Mouse (Mus musculus): ENCODE results near the gene Npcd. TPM values are rescaled to one million over a fixed set of nuclear protein-coding genes. Genes with fewer than 3 reads are reported as not detected.

Npcd gene
- total RNA-seq, 2 experiments from 2014 or later = 12.5 to 13.3 TPM

- no peak for DNase-seq (ENCODE audit: low spot score in 2 of 2)
Observed at GRCm38 (mm10) chr15:79768302-79768701, 65.7 kb downstream of the Npcd start.

- no peak for DNase-seq (ENCODE audit: low spot score in 2 of 2)
Observed at GRCm38 (mm10) chr15:79767327-79767961, 66.6 kb downstream of the Npcd start.

GRCm38 (mm10) chr15:79766586-79767071 lies 67.4 kb downstream of the Npcd start:
- no peak for DNase-seq (ENCODE audit: low spot score in 2 of 2)

- DNase-seq (ENCODE audit: low spot score in 2 of 2) = no peak
Observed at GRCm38 (mm10) chr15:79766168-79766567, 67.9 kb downstream of the Npcd start.

- no peak for DNase-seq (ENCODE audit: low spot score in 2 of 2)
Observed at GRCm38 (mm10) chr15:79765361-79765760, 68.7 kb downstream of the Npcd start.

- no peak for DNase-seq (ENCODE audit: low spot score in 2 of 2)
Observed at GRCm38 (mm10) chr15:79764539-79765267, 69.3 kb downstream of the Npcd start.

GRCm38 (mm10) chr15:79763601-79764246 lies 70.3 kb downstream of the Npcd start:
- no peak for DNase-seq (ENCODE audit: low spot score in 2 of 2)

GRCm38 (mm10) chr15:79763001-79763400 lies 71.0 kb downstream of the Npcd start:
- no peak for DNase-seq (ENCODE audit: low spot score in 2 of 2)

- no peak for DNase-seq (ENCODE audit: low spot score in 2 of 2)
Observed at GRCm38 (mm10) chr15:79760956-79761355, 73.1 kb downstream of the Npcd start.

GRCm38 (mm10) chr15:79757118-79757517 lies 76.9 kb downstream of the Npcd start:
- no peak for DNase-seq (ENCODE audit: low spot score in 2 of 2)

- no peak for DNase-seq (ENCODE audit: low spot score in 2 of 2)
Observed at GRCm38 (mm10) chr15:79755977-79756625, 77.9 kb downstream of the Npcd start.

- DNase-seq (ENCODE audit: low spot score in 2 of 2) = no peak
Observed at GRCm38 (mm10) chr15:79755176-79755575, 78.9 kb downstream of the Npcd start.

GRCm38 (mm10) chr15:79753873-79754272 lies 80.2 kb downstream of the Npcd start:
- no peak for DNase-seq (ENCODE audit: low spot score in 2 of 2)

GRCm38 (mm10) chr15:79753420-79753752 lies 80.7 kb downstream of the Npcd start:
- DNase-seq (ENCODE audit: low spot score in 2 of 2) = no peak

- peak; percentile 85 to 88 for DNase-seq (ENCODE audit: low spot score in 2 of 2)
Observed at GRCm38 (mm10) chr15:79752742-79753419, 81.2 kb downstream of the Npcd start.

- no peak for DNase-seq (ENCODE audit: low spot score in 2 of 2)
Observed at GRCm38 (mm10) chr15:79751772-79752171, 82.3 kb downstream of the Npcd start.

GRCm38 (mm10) chr15:79750266-79750665 lies 83.8 kb downstream of the Npcd start:
- DNase-seq (ENCODE audit: low spot score in 2 of 2) = no peak

- no peak for DNase-seq (ENCODE audit: low spot score in 2 of 2)
Observed at GRCm38 (mm10) chr15:79749162-79749561, 84.9 kb downstream of the Npcd start.

GRCm38 (mm10) chr15:79747998-79748397 lies 86.0 kb downstream of the Npcd start:
- DNase-seq (ENCODE audit: low spot score in 2 of 2) = no peak

GRCm38 (mm10) chr15:79745883-79746282 lies 88.2 kb downstream of the Npcd start:
- DNase-seq (ENCODE audit: low spot score in 2 of 2) = no peak

GRCm38 (mm10) chr15:79745312-79745711 lies 88.7 kb downstream of the Npcd start:
- DNase-seq (ENCODE audit: low spot score in 2 of 2) = no peak

Data from layer of hippocampus, postnatal 10 days (tissue).